Comparison of ENCODE assay signal across 8 mouse cellular contexts in genomic region chr4:57904638-57905037, GRCm38 (mm10). TPM values are rescaled to one million over a fixed set of nuclear protein-coding genes. Genes with fewer than 3 reads are reported as not detected.
DNase-seq lines count a peak whose midpoint lies in the region; ATAC-seq lines count a peak whose summit lies in the region.

No protein-coding gene starts in this region.

- no peak overlapping the region for H3K9ac ChIP-seq in hindbrain, embryonic 13.5 days
- no peak overlapping the region for H3K9ac ChIP-seq in embryonic facial prominence, embryonic 13.5 days
- H3K9ac ChIP-seq in midbrain, embryonic 15.5 days: no peak overlapping the region

- no peak for DNase-seq in hindbrain, embryonic 10.5 days (ENCODE audit: low spot score)
- DNase-seq in kidney, adult 9 months: peak; percentile 70
- DNase-seq in cerebellum, postnatal 10 days: no peak
- DNase-seq in right cerebral cortex, postnatal 4 days: no peak
- DNase-seq in gastrocnemius, adult 18-20 months (ENCODE audit: low spot score): no peak

- peak; percentile 62 for ATAC-seq in hindbrain, embryonic 13.5 days (ENCODE audit: low FRiP score)
- ATAC-seq in embryonic facial prominence, embryonic 13.5 days (ENCODE audit: insufficient number of reproducible peaks, insufficient read depth, low FRiP score, low TSS enrichment, low read depth): 0 out of 2 replicates have a peak, but pooled peaks have one; percentile 17
- ATAC-seq in midbrain, embryonic 15.5 days (replicated peaks): peak; percentile 75

- peaks cover 4% of the 10 kb centered on the region; the same call in 1 of the 2 replicates for H3K4me1 ChIP-seq in hindbrain, embryonic 13.5 days (replicated peaks)
- H3K4me1 ChIP-seq in hindbrain, embryonic 10.5 days (replicated peaks): peaks cover 7% of the 10 kb centered on the region
- H3K4me1 ChIP-seq in embryonic facial prominence, embryonic 13.5 days: peaks cover 19% of the 10 kb centered on the region
- 0 out of 2 replicates have a peak, but pooled peaks cover 5% of the 10 kb centered on the region for H3K4me1 ChIP-seq in midbrain, embryonic 15.5 days

- H3K27ac ChIP-seq in hindbrain, embryonic 13.5 days: no peak overlapping the region
- H3K27ac ChIP-seq in hindbrain, embryonic 10.5 days: no peak overlapping the region
- H3K27ac ChIP-seq in embryonic facial prominence, embryonic 13.5 days: no peak overlapping the region
- H3K27ac ChIP-seq in midbrain, embryonic 15.5 days: no peak overlapping the region

- no peaks in the 10 kb centered on the region for H3K27me3 ChIP-seq in hindbrain, embryonic 13.5 days
- H3K27me3 ChIP-seq in hindbrain, embryonic 10.5 days (ENCODE audit: insufficient read depth, poor library complexity, severe bottlenecking): no peaks in the 10 kb centered on the region
- no peaks in the 10 kb centered on the region for H3K27me3 ChIP-seq in embryonic facial prominence, embryonic 13.5 days
- H3K27me3 ChIP-seq in midbrain, embryonic 15.5 days (replicated peaks): no peaks in the 10 kb centered on the region

- no peak overlapping the region for H3K4me2 ChIP-seq in hindbrain, embryonic 13.5 days
- peak overlapping the region; percentile 7; the same call in 1 of the 2 replicates for H3K4me2 ChIP-seq in embryonic facial prominence, embryonic 13.5 days
- no peak overlapping the region for H3K4me2 ChIP-seq in midbrain, embryonic 15.5 days

- no peak overlapping the region for H3K4me3 ChIP-seq in hindbrain, embryonic 13.5 days
- H3K4me3 ChIP-seq in hindbrain, embryonic 10.5 days: no peak overlapping the region
- no peak overlapping the region for H3K4me3 ChIP-seq in embryonic facial prominence, embryonic 13.5 days
- H3K4me3 ChIP-seq in midbrain, embryonic 15.5 days: no peak overlapping the region

- WGBS in hindbrain, embryonic 13.5 days: 23% methylated on average over 9 of the region's 9 CpGs
- WGBS in hindbrain, embryonic 10.5 days: 30% methylated on average over 9 of the region's 9 CpGs
- 29% methylated on average over 9 of the region's 9 CpGs for WGBS in embryonic facial prominence, embryonic 13.5 days
- 20% methylated on average over 9 of the region's 9 CpGs for WGBS in midbrain, embryonic 15.5 days

- H3K36me3 ChIP-seq in hindbrain, embryonic 13.5 days: no peaks in the 10 kb centered on the region
- no peaks in the 10 kb centered on the region for H3K36me3 ChIP-seq in hindbrain, embryonic 10.5 days
- no peaks in the 10 kb centered on the region for H3K36me3 ChIP-seq in embryonic facial prominence, embryonic 13.5 days
- no peaks in the 10 kb centered on the region for H3K36me3 ChIP-seq in midbrain, embryonic 15.5 days (replicated peaks)

- no peaks in the 10 kb centered on the region for H3K9me3 ChIP-seq in hindbrain, embryonic 13.5 days
- no peaks in the 10 kb centered on the region for H3K9me3 ChIP-seq in hindbrain, embryonic 10.5 days
- H3K9me3 ChIP-seq in embryonic facial prominence, embryonic 13.5 days: no peaks in the 10 kb centered on the region
- H3K9me3 ChIP-seq in midbrain, embryonic 15.5 days: no peaks in the 10 kb centered on the region

RNA-seq across cellular contexts. Expression of gene D630039A03Rik, which starts 11.5 kb away (rescaled TPM):
- 0.09 and 0.19 TPM in 2 replicates for polyA plus RNA-seq in hindbrain, embryonic 13.5 days (2015; fragmentation: Nextera tagmentation; extraction: Ambion mirVana)
- 0.24 and 0.36 TPM in 2 replicates for polyA plus RNA-seq in hindbrain, embryonic 10.5 days (2016; fragmentation: Nextera tagmentation; extraction: Ambion mirVana)
- polyA plus RNA-seq in embryonic facial prominence, embryonic 13.5 days (2015; fragmentation: Nextera tagmentation; extraction: Ambion mirVana): 0.18 TPM in 1 of 2 replicates, not detected in the other
- polyA plus RNA-seq in midbrain, embryonic 15.5 days (2015; fragmentation: Nextera tagmentation; extraction: Ambion mirVana): 0.05 and 0.08 TPM in 2 replicates
- not detected for total RNA-seq in gastrocnemius, adult 18-20 months (2021)

RNA-seq across cellular contexts. Expression of gene Txn1, which starts 51.6 kb away (rescaled TPM):
- 274 and 282 TPM in 2 replicates for polyA plus RNA-seq in hindbrain, embryonic 13.5 days (2015; fragmentation: Nextera tagmentation; extraction: Ambion mirVana)
- 411 and 413 TPM in 2 replicates for polyA plus RNA-seq in hindbrain, embryonic 10.5 days (2016; fragmentation: Nextera tagmentation; extraction: Ambion mirVana)
- 403 and 406 TPM in 2 replicates for polyA plus RNA-seq in embryonic facial prominence, embryonic 13.5 days (2015; fragmentation: Nextera tagmentation; extraction: Ambion mirVana)
- polyA plus RNA-seq in midbrain, embryonic 15.5 days (2015; fragmentation: Nextera tagmentation; extraction: Ambion mirVana): 255 and 270 TPM in 2 replicates
- 10 to 100 TPM; 69.4 to 71.6 TPM for total RNA-seq in gastrocnemius, adult 18-20 months (2021)

Comparison
In these comparisons a context has a peak if more than half of its experiments do, and no peak if none do; other contexts are left out.
1. ATAC-seq: peak in every context shown above with its lines; median percentile 75 in midbrain, embryonic 15.5 days; 62 in hindbrain, embryonic 13.5 days; 17 in embryonic facial prominence, embryonic 13.5 days.